Mouse (Mus musculus) bone marrow, adult 2 months (tissue): ENCODE results near the gene Muc4. TPM values are rescaled to one million over a fixed set of nuclear protein-coding genes. Genes with fewer than 3 reads are reported as not detected.
A peak's percentile ranks its signal among the peaks of the same experiment; 100 is the strongest.

ENCODE experiments used
- H3K27ac ChIP-seq: fragments of 200-500 bp; 2 replicates; pipeline ENCODE4 v1.5.1; 2012; ENCODE audit warnings: low read depth, mild to moderate bottlenecking, control low read depth, inconsistent platforms, low read length; ENCODE audit not compliant: control insufficient read depth, poor library complexity, insufficient read depth
- H3K4me1 ChIP-seq: fragments of 200-500 bp; 2 replicates; pipeline ENCODE4 v1.6.1; 2011; ENCODE audit warnings: low read length; ENCODE audit not compliant: control insufficient read depth, insufficient read depth
- H3K4me3 ChIP-seq: fragments of 200-500 bp; replicated peaks from 2 replicates; pipeline ENCODE3; 2011; ENCODE audit warnings: mild to moderate bottlenecking, low read depth, low read length, control low read depth; ENCODE audit not compliant: control insufficient read depth
- CTCF ChIP-seq: fragments of 200-500 bp; IDR thresholded peaks from 2 replicates; pipeline ENCODE4 v1.5.1; 2011; ENCODE audit warnings: low read length, control low read depth; ENCODE audit not compliant: control insufficient read depth, insufficient read depth
- POLR2A ChIP-seq: fragments of 200-500 bp; IDR thresholded peaks from 2 replicates; pipeline ENCODE4 v1.6.1; 2011; ENCODE audit warnings: low read depth, mild to moderate bottlenecking, control low read depth, low read length, borderline replicate concordance; ENCODE audit not compliant: control insufficient read depth
- WGBS: fragments of 180-500 bp; shearing (Covaris S2); methylation state at CpG from one replicate; pipeline ENCODE4 v1.1.7; 2018; 5-methylcytosine and 5-hydroxymethylcytosine counted together
- polyA plus RNA-seq: library from polyadenylated mRNA; stranded (reverse); fragments of >200 nt; gene quantifications from 2 replicates; pipeline ENCODE4 v1.2.4, GENCODE M21; 2011; ENCODE audit warnings: low replicate concordance; ENCODE audit not compliant: missing spikeins, insufficient read depth, insufficient read length

The Muc4 gene
- polyA plus RNA-seq, 1 experiment = not detected

- no peak overlapping the region for H3K4me3 ChIP-seq
- 74% methylated on average over 6 of the region's 6 CpGs for WGBS
- no peak for TF ChIP-seq POLR2A
- no peak for TF ChIP-seq CTCF
- no peaks in the 10 kb centered on the region for H3K4me1 ChIP-seq
- H3K27ac ChIP-seq = no peak overlapping the region
Measured at GRCm38 (mm10) chr16:32713556-32713955, 22.1 kb upstream of the Muc4 start.

GRCm38 (mm10) chr16:32715364-32715763, 20.3 kb upstream of the Muc4 start:
- Histone ChIP-seq H3K4me3 (no peak overlapping the region), H3K4me1 (no peaks in the 10 kb centered on the region), H3K27ac (no peak overlapping the region)
- WGBS = 32% methylated on average over 13 of the region's 13 CpGs
- TF ChIP-seq CTCF (peak; percentile 26; the same call in 1 of the 2 replicates), POLR2A (no peak)

GRCm38 (mm10) chr16:32723163-32723562, 12.5 kb upstream of the Muc4 start:
- Histone ChIP-seq H3K4me3 (no peak overlapping the region), H3K27ac (no peak overlapping the region), H3K4me1 (no peaks in the 10 kb centered on the region)
- WGBS = 70% methylated on average over 7 of the region's 7 CpGs
- TF ChIP-seq POLR2A = no peak
- TF ChIP-seq CTCF = no peak

GRCm38 (mm10) chr16:32723767-32724166, 11.9 kb upstream of the Muc4 start:
- no peak for TF ChIP-seq POLR2A
- no peak for TF ChIP-seq CTCF
- Histone ChIP-seq H3K4me1 (no peaks in the 10 kb centered on the region), H3K27ac (no peak overlapping the region), H3K4me3 (no peak overlapping the region)
- 77% methylated on average over 4 of the region's 4 CpGs for WGBS

GRCm38 (mm10) chr16:32724259-32724658, 11.4 kb upstream of the Muc4 start:
- WGBS = 69% methylated on average over 2 of the region's 2 CpGs
- no peak overlapping the region for H3K27ac ChIP-seq
- TF ChIP-seq POLR2A (no peak), CTCF (no peak)
- no peaks in the 10 kb centered on the region for H3K4me1 ChIP-seq
- no peak overlapping the region for H3K4me3 ChIP-seq

GRCm38 (mm10) chr16:32726501-32726900, 9.2 kb upstream of the Muc4 start:
- no peak overlapping the region for H3K4me3 ChIP-seq
- TF ChIP-seq POLR2A = no peak
- no peak for TF ChIP-seq CTCF
- no peaks in the 10 kb centered on the region for H3K4me1 ChIP-seq
- no peak overlapping the region for H3K27ac ChIP-seq

- no peak for TF ChIP-seq CTCF
- no peak for TF ChIP-seq POLR2A
- H3K4me3 ChIP-seq = no peak overlapping the region
- no peak overlapping the region for H3K27ac ChIP-seq
- no peaks in the 10 kb centered on the region; the same call in 1 of the 2 replicates for H3K4me1 ChIP-seq
Measured at GRCm38 (mm10) chr16:32728240-32728639, 7.4 kb upstream of the Muc4 start.

- 90% methylated on average over 1 of the region's 1 CpGs for WGBS
- TF ChIP-seq POLR2A (no peak), CTCF (no peak)
- Histone ChIP-seq H3K4me1 (no peaks in the 10 kb centered on the region; the same call in 1 of the 2 replicates), H3K27ac (no peak overlapping the region), H3K4me3 (no peak overlapping the region)
Measured at GRCm38 (mm10) chr16:32728730-32729129, 7.0 kb upstream of the Muc4 start.

GRCm38 (mm10) chr16:32733213-32733612, 2.5 kb upstream of the Muc4 start:
- no peak for TF ChIP-seq POLR2A
- no peak for TF ChIP-seq CTCF
- Histone ChIP-seq H3K4me3 (no peak overlapping the region), H3K27ac (no peak overlapping the region), H3K4me1 (no peaks in the 10 kb centered on the region; the same call in 1 of the 2 replicates)
- 77% methylated on average over 3 of the region's 3 CpGs for WGBS
